Mouse (Mus musculus) midbrain, embryonic 14.5 days (tissue): ENCODE measurements around the gene Antxr2. TPM values are rescaled to one million over a fixed set of nuclear protein-coding genes. Genes with fewer than 3 reads are reported as not detected.

Source experiments
- ATAC-seq: fragments of 200-750 bp; cut with Nextera tagmentation; 2 replicates; pipeline ENCODE4 v1.8.0; 2017; ENCODE audit warnings: moderate number of reproducible peaks, moderate library complexity; ENCODE audit not compliant: low FRiP score, low TSS enrichment
- DNase-seq: peaks from one replicate; pipeline ENCODE4 v3.0.0-alpha.2; 2015
- H3K27ac ChIP-seq: fragments of 300-500 bp; sonication (generic); replicated peaks from 2 replicates; pipeline ENCODE4 v1.5.1; 2014; ENCODE audit warnings: mild to moderate bottlenecking, low read depth, low read length, moderate library complexity
- H3K27me3 ChIP-seq: fragments of 300-500 bp; sonication (generic); 2 replicates; pipeline ENCODE4 v1.6.1; 2014; ENCODE audit warnings: low read length, control low read depth, mixed read lengths; ENCODE audit not compliant: control insufficient read depth, insufficient read depth
- H3K36me3 ChIP-seq: fragments of 300-500 bp; sonication (generic); 2 replicates; pipeline ENCODE4 v1.6.1; 2014; ENCODE audit warnings: low read length, control low read depth; ENCODE audit not compliant: control insufficient read depth, insufficient read depth
- H3K4me1 ChIP-seq: fragments of 300-500 bp; sonication (generic); 2 replicates; pipeline ENCODE4 v1.6.1; 2014; ENCODE audit warnings: mild to moderate bottlenecking, antibody characterized with exemption, low read length, control low read depth; ENCODE audit not compliant: control insufficient read depth, insufficient read depth
- H3K4me2 ChIP-seq: fragments of 300-500 bp; sonication (generic); 2 replicates; pipeline ENCODE4 v1.6.1; 2014; ENCODE audit warnings: mild to moderate bottlenecking, low read length, moderate library complexity
- H3K4me3 ChIP-seq: fragments of 300-500 bp; sonication (generic); replicated peaks from 2 replicates; pipeline ENCODE4 v1.5.1; 2014; ENCODE audit warnings: low read depth, low read length
- H3K9ac ChIP-seq: fragments of 300-500 bp; sonication (generic); replicated peaks from 2 replicates; pipeline ENCODE4 v1.6.1; 2014; ENCODE audit warnings: mild to moderate bottlenecking, low read length, moderate library complexity
- H3K9me3 ChIP-seq: fragments of 300-500 bp; sonication (generic); 2 replicates; pipeline ENCODE4 v1.6.1; 2016; ENCODE audit warnings: low read length, control low read depth, mixed read lengths; ENCODE audit not compliant: control insufficient read depth
- WGBS: fragments of 180-500 bp; shearing (Covaris S2); extraction: QIAGEN DNeasy Blood & Tissue Kit; methylation state at CpG from one replicate; pipeline ENCODE4 v1.1.7; 2014; 5-methylcytosine and 5-hydroxymethylcytosine counted together
- polyA plus RNA-seq: library from polyadenylated mRNA; unstranded; fragments of >200 nt; fragmentation: Nextera tagmentation; extraction: Ambion mirVana; gene quantifications from 2 replicates; pipeline ENCODE4 v1.2.1, GENCODE M21; 2014

Gene Antxr2
- polyA plus RNA-seq, 1 experiment from 2014 or later, result 4.4 TPM

DNA sequence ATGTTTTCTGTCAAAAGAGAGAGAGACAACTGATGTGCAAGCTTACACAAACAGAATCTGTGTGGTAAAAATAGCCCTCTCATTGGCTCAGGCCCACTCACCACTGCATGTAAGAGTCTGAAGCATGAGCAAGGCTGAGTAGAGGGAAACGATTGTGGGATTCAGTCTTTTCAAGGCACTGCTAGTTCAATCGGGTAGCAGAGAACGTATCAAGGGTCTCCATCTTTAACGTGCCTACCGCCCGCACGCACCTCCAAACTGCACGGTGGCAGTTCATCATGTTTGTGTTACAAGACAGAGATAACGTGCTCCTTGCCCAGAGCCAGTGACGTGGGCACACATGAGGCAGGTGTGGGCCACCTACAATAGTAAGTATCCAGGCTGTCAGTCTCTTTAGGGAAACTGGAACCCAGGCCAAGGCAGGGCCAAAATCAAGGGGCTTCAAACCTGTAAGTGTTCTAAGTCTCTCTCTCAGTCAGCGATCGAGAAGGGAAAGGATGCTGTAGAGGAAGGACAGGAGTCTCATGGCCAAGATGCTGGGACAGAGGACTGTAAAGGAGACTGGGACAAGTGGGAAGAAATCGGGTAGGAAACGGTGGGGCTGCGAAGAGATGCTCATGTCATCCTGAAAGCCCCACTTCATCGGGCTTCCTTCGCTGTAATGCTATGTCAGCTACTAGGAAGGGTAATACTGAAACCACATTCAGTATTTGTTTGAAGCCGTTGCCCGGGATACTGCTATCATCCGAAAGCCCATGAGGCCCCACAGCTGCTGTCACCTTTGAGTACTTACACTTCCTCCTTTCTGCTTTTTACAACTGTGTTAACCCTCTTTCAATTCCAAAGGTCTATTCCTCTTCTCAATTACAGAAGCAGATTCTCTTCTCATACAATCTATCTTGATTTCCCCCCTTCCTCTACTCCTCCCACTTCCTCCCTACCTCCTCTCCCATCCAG, 14.3 kb downstream of the Antxr2 start:
- Histone ChIP-seq H3K27me3 (no peaks in the 10 kb centered on the region), H3K4me3 (no peak overlapping the region), H3K4me2 (no peak overlapping the region), H3K27ac (no peak overlapping the region), H3K36me3 (no peaks in the 10 kb centered on the region), H3K9me3 (no peaks in the 10 kb centered on the region), H3K4me1 (no peaks in the 10 kb centered on the region), H3K9ac (no peak overlapping the region)
- WGBS, result 84% methylated on average over 20 of the region's 20 CpGs
- peak; percentile 49 for DNase-seq
- no peak for ATAC-seq

DNA sequence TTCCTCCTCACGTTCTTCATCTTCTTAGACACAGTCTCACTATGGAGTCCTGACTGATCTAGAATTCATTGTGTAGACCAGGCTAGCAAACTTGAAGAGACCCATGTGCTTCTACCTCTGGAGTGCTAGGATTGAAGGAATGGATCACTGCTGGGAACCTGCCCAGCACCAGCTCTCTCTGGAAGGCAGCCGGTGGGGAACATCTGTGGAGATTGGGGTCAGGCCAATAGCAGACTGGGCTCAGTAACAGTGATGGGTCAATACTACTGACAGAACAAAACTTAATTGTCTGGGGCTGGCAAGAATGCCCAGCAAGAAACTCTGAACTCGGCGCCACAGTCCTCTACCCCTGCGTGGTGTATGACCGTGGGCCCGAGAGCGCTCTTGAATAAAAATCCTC, 25.1 kb downstream of the Antxr2 start:
- Histone ChIP-seq H3K4me1 (no peaks in the 10 kb centered on the region), H3K27me3 (no peaks in the 10 kb centered on the region), H3K4me2 (no peak overlapping the region), H3K36me3 (no peaks in the 10 kb centered on the region), H3K4me3 (no peak overlapping the region), H3K27ac (no peak overlapping the region), H3K9me3 (no peaks in the 10 kb centered on the region), H3K9ac (no peak overlapping the region)
- DNase-seq, result no peak
- 98% methylated on average over 8 of the region's 8 CpGs for WGBS
- ATAC-seq, result no peak

DNA sequence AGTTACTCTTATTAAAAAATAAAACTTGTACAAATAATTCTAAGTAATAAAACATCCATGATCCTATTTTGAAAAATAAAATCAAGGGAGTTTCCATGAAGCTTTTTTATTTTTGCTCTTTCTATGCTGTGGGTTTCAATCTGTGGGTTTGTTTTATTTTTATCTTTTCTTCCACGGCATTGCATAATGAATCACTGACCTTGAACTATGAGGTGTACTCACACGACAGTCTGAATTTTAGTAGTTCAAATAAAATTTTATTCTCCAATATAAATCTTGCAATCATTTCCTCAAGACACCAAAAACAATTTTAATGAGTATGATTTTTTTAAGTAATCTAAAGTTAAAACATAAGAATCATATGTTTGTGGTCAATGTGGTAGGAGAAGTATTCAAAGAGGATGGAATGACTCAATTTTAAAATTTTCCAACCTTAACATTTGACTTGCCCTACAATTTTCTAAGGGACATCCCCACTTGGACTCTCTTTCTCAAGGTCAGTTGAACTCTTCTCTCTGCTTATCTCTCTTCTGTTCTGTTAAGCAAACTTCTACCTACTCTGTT, 31.5 kb downstream of the Antxr2 start:
- Histone ChIP-seq H3K36me3 (no peaks in the 10 kb centered on the region), H3K4me3 (no peak overlapping the region), H3K27me3 (no peaks in the 10 kb centered on the region), H3K27ac (no peak overlapping the region), H3K9me3 (no peaks in the 10 kb centered on the region), H3K4me2 (no peak overlapping the region), H3K9ac (no peak overlapping the region), H3K4me1 (no peaks in the 10 kb centered on the region)
- 93% methylated on average over 2 of the region's 2 CpGs for WGBS
- no peak for ATAC-seq
- no peak for DNase-seq

DNA sequence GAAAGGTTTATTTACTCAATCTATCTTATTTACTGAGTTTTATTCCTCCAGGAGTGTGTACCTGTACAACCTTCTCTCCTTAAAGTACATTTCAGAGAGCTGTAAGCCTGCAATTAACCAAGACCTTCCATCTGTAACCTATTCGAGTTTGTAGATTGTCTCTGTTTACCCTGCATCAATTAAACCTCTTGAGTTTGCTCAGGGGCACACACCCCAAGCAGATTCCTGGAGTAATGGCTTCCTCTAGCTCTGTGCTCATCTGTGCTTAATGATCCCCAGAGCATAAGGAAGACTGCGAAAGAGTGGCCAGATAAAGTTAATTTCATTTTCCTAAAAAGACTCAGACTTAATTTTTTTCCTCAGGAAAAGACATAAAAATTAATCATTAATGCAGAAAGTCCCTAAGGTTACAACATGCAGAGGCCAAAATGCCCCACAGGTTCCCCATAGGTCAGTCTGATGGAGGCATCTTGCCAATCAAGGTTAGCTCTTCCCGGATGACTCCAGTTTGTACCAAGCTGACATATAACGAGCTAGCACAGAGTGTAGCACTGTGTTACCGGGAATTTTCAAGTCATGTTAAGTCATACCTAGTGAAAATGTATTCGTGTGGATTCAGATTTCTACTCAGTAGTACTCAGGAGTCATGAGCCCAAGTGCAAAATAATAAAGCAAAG, 34.2 kb downstream of the Antxr2 start:
- Histone ChIP-seq H3K4me1 (no peaks in the 10 kb centered on the region), H3K9ac (no peak overlapping the region), H3K36me3 (no peaks in the 10 kb centered on the region), H3K27me3 (no peaks in the 10 kb centered on the region), H3K9me3 (no peaks in the 10 kb centered on the region), H3K4me3 (no peak overlapping the region), H3K4me2 (no peak overlapping the region), H3K27ac (no peak overlapping the region)
- WGBS, result 70% methylated on average over 6 of the region's 6 CpGs
- ATAC-seq (no peak), DNase-seq (no peak)

DNA sequence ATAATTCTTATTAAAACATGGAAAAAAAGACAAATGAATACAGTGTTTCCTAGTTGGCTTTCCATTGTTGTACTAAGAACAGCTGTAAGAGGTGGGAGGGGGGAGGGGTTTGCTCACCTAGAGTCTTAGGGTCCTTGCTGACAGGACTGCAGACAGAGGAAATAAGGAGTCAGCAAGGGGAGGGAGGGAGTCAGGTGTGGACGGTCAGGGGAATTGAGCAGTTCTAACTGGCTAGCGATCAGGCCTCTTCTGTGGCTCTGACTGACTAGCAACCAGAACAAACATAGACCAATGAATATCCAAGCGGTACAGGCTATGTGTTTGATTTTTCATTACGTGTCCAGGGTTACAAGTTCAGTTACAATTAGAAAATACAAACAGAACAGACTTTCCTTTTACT, 35.0 kb downstream of the Antxr2 start:
- Histone ChIP-seq H3K9ac (no peak overlapping the region), H3K36me3 (no peaks in the 10 kb centered on the region), H3K4me3 (no peak overlapping the region), H3K27me3 (no peaks in the 10 kb centered on the region), H3K27ac (no peak overlapping the region), H3K4me1 (no peaks in the 10 kb centered on the region), H3K9me3 (no peaks in the 10 kb centered on the region), H3K4me2 (no peak overlapping the region)
- no peak for DNase-seq
- WGBS, result 82% methylated on average over 4 of the region's 4 CpGs
- ATAC-seq, result no peak

DNA sequence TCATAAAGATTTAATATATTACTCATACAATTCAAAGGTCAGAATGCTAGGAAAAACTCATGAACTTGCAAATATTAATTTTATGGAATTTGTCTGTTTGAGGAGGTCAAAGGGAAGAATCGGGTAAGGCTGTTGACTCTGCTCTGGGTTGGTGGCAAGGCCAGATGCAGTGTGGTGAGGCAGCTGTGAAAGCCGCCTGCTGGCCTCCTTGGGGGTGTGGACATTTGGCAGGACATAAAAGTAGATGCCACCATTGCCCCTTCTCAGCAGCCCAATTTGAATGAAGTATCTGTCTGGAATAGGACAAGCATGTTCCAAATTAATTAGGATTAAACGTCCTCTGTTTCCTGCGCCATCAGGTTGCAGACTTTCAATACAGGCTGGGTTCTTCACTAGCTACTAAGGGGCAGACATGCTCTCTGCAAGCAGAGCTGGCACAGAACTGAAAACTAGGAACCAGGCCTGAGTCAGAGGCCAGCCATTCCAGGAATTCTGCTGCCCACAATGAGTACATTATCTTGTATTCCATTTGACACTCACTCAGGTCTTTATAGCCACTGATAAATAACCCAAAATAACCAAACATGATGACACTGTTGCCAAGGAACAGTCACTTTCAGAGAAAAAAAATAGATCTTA, 44.1 kb downstream of the Antxr2 start:
- WGBS, result 92% methylated on average over 4 of the region's 4 CpGs
- ATAC-seq, result no peak
- Histone ChIP-seq H3K4me1 (no peaks in the 10 kb centered on the region), H3K36me3 (no peaks in the 10 kb centered on the region), H3K27me3 (no peaks in the 10 kb centered on the region), H3K27ac (no peak overlapping the region), H3K4me3 (no peak overlapping the region), H3K9me3 (no peaks in the 10 kb centered on the region), H3K4me2 (no peak overlapping the region), H3K9ac (no peak overlapping the region)
- DNase-seq, result no peak

DNA sequence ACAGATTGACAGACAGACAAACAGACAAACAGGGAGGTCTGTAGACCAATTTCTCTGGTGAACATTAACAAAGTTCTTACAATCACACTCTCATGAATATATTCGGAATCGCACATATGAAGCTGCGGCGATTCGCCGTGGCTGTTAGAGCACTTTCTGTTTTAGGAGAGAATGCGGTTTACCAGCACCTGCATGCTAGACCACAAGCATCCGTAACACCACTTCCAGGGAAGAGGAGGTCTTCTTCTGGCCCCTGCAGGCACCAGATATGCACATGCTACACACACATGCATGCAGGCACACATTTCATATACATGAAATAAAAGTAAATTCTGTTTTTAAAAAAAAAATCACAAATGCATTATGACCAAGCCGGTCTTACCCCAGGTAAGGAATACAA, 47.5 kb downstream of the Antxr2 start:
- Histone ChIP-seq H3K4me3 (no peak overlapping the region), H3K4me1 (no peaks in the 10 kb centered on the region), H3K9me3 (no peaks in the 10 kb centered on the region), H3K4me2 (no peak overlapping the region), H3K27ac (no peak overlapping the region), H3K36me3 (no peaks in the 10 kb centered on the region), H3K9ac (no peak overlapping the region), H3K27me3 (no peaks in the 10 kb centered on the region)
- WGBS, result 97% methylated on average over 9 of the region's 9 CpGs
- ATAC-seq (no peak), DNase-seq (no peak)

DNA sequence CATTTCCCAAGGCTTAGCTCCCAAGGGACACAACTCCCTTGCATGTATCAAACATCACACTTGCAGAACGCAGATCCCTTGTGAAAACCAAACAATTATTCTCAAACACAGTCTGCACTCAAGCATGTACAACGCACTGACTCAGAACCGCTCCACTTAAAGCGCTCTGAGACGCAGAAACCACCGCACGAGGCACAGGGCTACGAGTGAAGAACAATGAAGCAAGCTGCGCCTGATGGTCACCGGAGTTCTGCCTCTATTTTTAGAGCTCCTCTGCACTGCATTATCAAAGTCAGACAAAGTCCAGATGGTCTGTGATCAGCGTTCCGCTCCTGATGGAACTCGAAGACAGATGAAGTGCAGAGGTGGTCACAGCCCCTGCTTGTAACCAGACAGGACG, 50.4 kb downstream of the Antxr2 start:
- Histone ChIP-seq H3K27me3 (no peaks in the 10 kb centered on the region), H3K4me1 (no peaks in the 10 kb centered on the region), H3K4me2 (peak overlapping the region; percentile 37), H3K4me3 (peak overlapping the region; percentile 7; the same call in 1 of the 2 replicates), H3K9ac (no peak overlapping the region), H3K27ac (no peak overlapping the region), H3K9me3 (no peaks in the 10 kb centered on the region), H3K36me3 (no peaks in the 10 kb centered on the region)
- ATAC-seq (peak; percentile 43; the same call in 1 of the 2 replicates), DNase-seq (peak; percentile 58)
- 50% methylated on average over 14 of the region's 14 CpGs for WGBS
